Mouse (Mus musculus) liver, embryonic 11.5 days (tissue): ENCODE results near the gene Atoh7. TPM values are rescaled to one million over a fixed set of nuclear protein-coding genes. Genes with fewer than 3 reads are reported as not detected.
"Not testable (repeated sequence)": the region's sequence is repeated elsewhere in the genome, so short reads cannot be mapped to it uniquely, and the experiment has no call there.

Experiments
- ATAC-seq: fragments of 200-750 bp; cut with Nextera tagmentation; replicated peaks from 2 replicates; pipeline ENCODE4 v1.8.0; 2017; ENCODE audit warnings: moderate number of reproducible peaks, mild to moderate bottlenecking, moderate TSS enrichment, moderate library complexity; ENCODE audit not compliant: low FRiP score
- DNase-seq: peaks from one replicate; pipeline ENCODE4 v3.0.0-alpha.2; 2017; ENCODE audit warnings: low spot score
- H3K27ac ChIP-seq: fragments of 300-500 bp; sonication (generic); 2 replicates; pipeline ENCODE4 v1.5.1; 2014; ENCODE audit warnings: mild to moderate bottlenecking, low read depth, low read length, control low read depth
- H3K27me3 ChIP-seq: fragments of 300-500 bp; sonication (generic); replicated peaks from 2 replicates; pipeline ENCODE4 v1.6.1; 2014; ENCODE audit warnings: low read length, mixed read lengths; ENCODE audit not compliant: control insufficient read depth, insufficient read depth
- H3K36me3 ChIP-seq: fragments of 300-500 bp; sonication (generic); 2 replicates; pipeline ENCODE4 v1.6.1; 2014; ENCODE audit warnings: mild to moderate bottlenecking, low read length, moderate library complexity, mixed read lengths; ENCODE audit not compliant: control insufficient read depth, insufficient read depth
- H3K4me1 ChIP-seq: fragments of 300-500 bp; sonication (generic); replicated peaks from 2 replicates; pipeline ENCODE4 v1.6.1; 2014; ENCODE audit warnings: low read length, mixed read lengths; ENCODE audit not compliant: control insufficient read depth, insufficient read depth
- H3K4me2 ChIP-seq: fragments of 300-500 bp; sonication (generic); 2 replicates; pipeline ENCODE4 v1.6.1; 2014; ENCODE audit warnings: mild to moderate bottlenecking, control low read depth, moderate library complexity
- H3K4me3 ChIP-seq: fragments of 300-500 bp; sonication (generic); 2 replicates; pipeline ENCODE4 v1.5.1; 2014; ENCODE audit warnings: low read depth, low read length, control low read depth
- H3K9ac ChIP-seq: fragments of 300-500 bp; sonication (generic); 2 replicates; pipeline ENCODE4 v1.6.1; 2014; ENCODE audit warnings: low read depth, low read length, control low read depth
- H3K9me3 ChIP-seq: fragments of 300-500 bp; sonication (generic); 2 replicates; pipeline ENCODE4 v1.6.1; 2016; ENCODE audit warnings: low read length, inconsistent platforms, mixed read lengths; ENCODE audit not compliant: control insufficient read depth
- WGBS: fragments of 180-500 bp; shearing (Covaris S2); extraction: QIAGEN DNeasy Blood & Tissue Kit; methylation state at CpG from one replicate; pipeline ENCODE4 v1.1.7; 2014; 5-methylcytosine and 5-hydroxymethylcytosine counted together
- polyA plus RNA-seq: library from polyadenylated mRNA; unstranded; fragments of >200 nt; fragmentation: Nextera tagmentation; extraction: Ambion mirVana; gene quantifications from 2 replicates; pipeline ENCODE4 v1.2.1, GENCODE M21; 2014

The Atoh7 gene
- not detected in 2 replicates for polyA plus RNA-seq

GRCm38 (mm10) chr10:63099521-63099920, at the start of gene Atoh7:
TSS of gene Atoh7 (plus strand) at chr10:63099651.
- no peaks in the 10 kb centered on the region for H3K36me3 ChIP-seq
- peak within 1 kb of the TSS; percentile 37 for H3K9ac ChIP-seq
- H3K4me1 ChIP-seq = peaks cover 3% of the 10 kb centered on the region; the same call in 1 of the 2 replicates
- DNase-seq (no peak), ATAC-seq (no peak)
- H3K4me2 ChIP-seq = peak within 1 kb of the TSS; percentile 86
- no peaks in the 10 kb centered on the region for H3K9me3 ChIP-seq
- no peak within 1 kb of the TSS for H3K27ac ChIP-seq
- H3K4me3 ChIP-seq = peak within 1 kb of the TSS; percentile 55
- peaks cover 42% of the 10 kb centered on the region for H3K27me3 ChIP-seq
- 10% methylated on average over 16 of the region's 16 CpGs for WGBS

GRCm38 (mm10) chr10:63051267-63051666, 48.2 kb upstream of the Atoh7 start:
- H3K9ac ChIP-seq = no peak overlapping the region
- no peak overlapping the region for H3K4me2 ChIP-seq
- no peak overlapping the region for H3K27ac ChIP-seq
- no peak overlapping the region for H3K4me3 ChIP-seq
- H3K9me3 ChIP-seq = no peaks in the 10 kb centered on the region
- no peaks in the 10 kb centered on the region for H3K4me1 ChIP-seq
- WGBS = 53% methylated on average over 7 of the region's 7 CpGs
- no peaks in the 10 kb centered on the region for H3K36me3 ChIP-seq
- DNase-seq (no peak), ATAC-seq (no peak)
- H3K27me3 ChIP-seq = no peaks in the 10 kb centered on the region

- H3K4me1 ChIP-seq = no peaks in the 10 kb centered on the region
- no peak overlapping the region for H3K9ac ChIP-seq
- no peak for DNase-seq
- WGBS = 85% methylated on average over 6 of the region's 6 CpGs
- no peak overlapping the region for H3K27ac ChIP-seq
- no peak for ATAC-seq
- no peak overlapping the region for H3K4me2 ChIP-seq
- no peaks in the 10 kb centered on the region for H3K9me3 ChIP-seq
- no peak overlapping the region for H3K4me3 ChIP-seq
- H3K36me3 ChIP-seq = no peaks in the 10 kb centered on the region
- H3K27me3 ChIP-seq = no peaks in the 10 kb centered on the region
Observed at GRCm38 (mm10) chr10:63052011-63052410, 47.4 kb upstream of the Atoh7 start.

GRCm38 (mm10) chr10:63053007-63053406, 46.4 kb upstream of the Atoh7 start:
- Histone ChIP-seq H3K27ac (no peak overlapping the region), H3K36me3 (no peaks in the 10 kb centered on the region), H3K4me1 (no peaks in the 10 kb centered on the region), H3K27me3 (no peaks in the 10 kb centered on the region), H3K9me3 (no peaks in the 10 kb centered on the region), H3K4me2 (no peak overlapping the region), H3K9ac (no peak overlapping the region), H3K4me3 (no peak overlapping the region)
- ATAC-seq = no peak
- WGBS = 62% methylated on average over 6 of the region's 6 CpGs
- no peak for DNase-seq

- not testable (repeated sequence) for H3K9ac ChIP-seq, H3K9me3 ChIP-seq, H3K27me3 ChIP-seq, ATAC-seq, DNase-seq, H3K27ac ChIP-seq, H3K4me3 ChIP-seq, H3K4me1 ChIP-seq, H3K4me2 ChIP-seq, H3K36me3 ChIP-seq
- WGBS = 81% methylated on average over 6 of the region's 6 CpGs
Observed at GRCm38 (mm10) chr10:63054071-63054470, 45.4 kb upstream of the Atoh7 start.

GRCm38 (mm10) chr10:63054586-63054985, 44.9 kb upstream of the Atoh7 start:
- Histone ChIP-seq H3K4me1 (no peaks in the 10 kb centered on the region), H3K36me3 (no peaks in the 10 kb centered on the region), H3K4me2 (no peak overlapping the region), H3K9ac (no peak overlapping the region), H3K9me3 (no peaks in the 10 kb centered on the region), H3K27ac (no peak overlapping the region), H3K4me3 (no peak overlapping the region), H3K27me3 (no peaks in the 10 kb centered on the region)
- 62% methylated on average over 2 of the region's 2 CpGs for WGBS
- DNase-seq (no peak), ATAC-seq (no peak)

- H3K4me3 ChIP-seq = no peak overlapping the region
- ATAC-seq (no peak), DNase-seq (no peak)
- H3K36me3 ChIP-seq = no peaks in the 10 kb centered on the region
- H3K4me2 ChIP-seq = no peak overlapping the region
- no peak overlapping the region for H3K27ac ChIP-seq
- WGBS = 36% methylated on average over 24 of the region's 24 CpGs
- no peaks in the 10 kb centered on the region for H3K9me3 ChIP-seq
- no peaks in the 10 kb centered on the region for H3K27me3 ChIP-seq
- no peaks in the 10 kb centered on the region for H3K4me1 ChIP-seq
- H3K9ac ChIP-seq = no peak overlapping the region
Observed at GRCm38 (mm10) chr10:63056966-63057750, 42.3 kb upstream of the Atoh7 start.

- H3K4me1 ChIP-seq = no peaks in the 10 kb centered on the region
- H3K36me3 ChIP-seq = no peaks in the 10 kb centered on the region
- no peak within 1 kb of the TSS for H3K4me2 ChIP-seq
- H3K9me3 ChIP-seq = no peaks in the 10 kb centered on the region
- no peaks in the 10 kb centered on the region for H3K27me3 ChIP-seq
- H3K9ac ChIP-seq = no peak within 1 kb of the TSS
- WGBS = 69% methylated on average over 2 of the region's 2 CpGs
- ATAC-seq = no peak
- DNase-seq = no peak
- no peak within 1 kb of the TSS for H3K4me3 ChIP-seq
- H3K27ac ChIP-seq = no peak within 1 kb of the TSS
Observed at GRCm38 (mm10) chr10:63059862-63060261, 39.6 kb upstream of the Atoh7 start, which contains the start of gene Pbld1. TSS of gene Pbld1 (plus strand) at chr10:63060162.

- Histone ChIP-seq H3K4me3 (no peak overlapping the region), H3K27ac (no peak overlapping the region), H3K4me1 (no peaks in the 10 kb centered on the region), H3K4me2 (no peak overlapping the region), H3K9ac (no peak overlapping the region), H3K36me3 (no peaks in the 10 kb centered on the region), H3K9me3 (no peaks in the 10 kb centered on the region), H3K27me3 (no peaks in the 10 kb centered on the region)
- WGBS = 74% methylated on average over 11 of the region's 11 CpGs
- ATAC-seq (no peak), DNase-seq (no peak)
Observed at GRCm38 (mm10) chr10:63060406-63060805, 39.0 kb upstream of the Atoh7 start.
